Mouse (Mus musculus) thymus, adult 2 months (tissue): ENCODE measurements at regions not wholly inside any gene's neighbourhood (a gene's known extent, or its start where the extent isn't known, plus 50 kb on each side); places are given as distances from the start of the nearest gene placed in this dataset.

Experiments used
- CTCF ChIP-seq: fragments of 200-500 bp; IDR thresholded peaks from 2 replicates; pipeline ENCODE4 v1.5.1; 2012; ENCODE audit warnings: mild to moderate bottlenecking, control low read depth, low read length, moderate library complexity, borderline replicate concordance; ENCODE audit not compliant: control insufficient read depth, poor library complexity, insufficient read depth; ENCODE audit errors: extremely low read depth
- POLR2A ChIP-seq: fragments of 200-500 bp; IDR thresholded peaks from 2 replicates; pipeline ENCODE4 v1.6.1; 2012; ENCODE audit warnings: mild to moderate bottlenecking, low read length, control low read depth, moderate library complexity; ENCODE audit not compliant: control insufficient read depth, poor library complexity, insufficient read depth; ENCODE audit errors: extremely low read depth

GRCm38 (mm10) chr7:73637101-73637809 is 95.6 kb upstream of the Chd2 start:
- TF ChIP-seq CTCF (no peak), POLR2A (no peak)
